In genomic region chr14:47648218-47648617, GRCm38 (mm10) we compare ENCODE assay signal across 8 mouse cellular contexts. TPM values are rescaled to one million over a fixed set of nuclear protein-coding genes. Genes with fewer than 3 reads are reported as not detected.
DNase-seq lines count a peak whose midpoint lies in the region; ATAC-seq and TF ChIP-seq lines count a peak whose summit lies in the region.

Ktn1 (plus strand) TSS chr14:47648448.

- no peak for ATAC-seq in midbrain, embryonic 13.5 days

- no peaks in the 10 kb centered on the region for H3K9me3 ChIP-seq in midbrain, embryonic 13.5 days

- peak within 1 kb of the TSS; percentile 76 for H3K4me2 ChIP-seq in midbrain, embryonic 13.5 days (replicated peaks)

- peak; percentile 26 for DNase-seq in 3T3-L1 (ENCODE audit: low read depth, low spot score)
- DNase-seq in CD4-positive helper T cell, adult 2 months (ENCODE audit: low read depth, low spot score) = peak; percentile 16
- no peak for DNase-seq in heart, adult 2 months
- DNase-seq in layer of hippocampus, postnatal 25 days (ENCODE audit: extremely low spot score in 1 of 2, low spot score in 1 of 2) = no peak
- DNase-seq in frontal cortex, postnatal 14 days (ENCODE audit: low spot score in 2 of 2) = no peak
- DNase-seq in spleen, postnatal 4 days (ENCODE audit: low spot score in 2 of 2) = no peak

- peaks cover 1% of the 10 kb centered on the region; the same call in 1 of the 2 replicates for H3K79me2 ChIP-seq in heart, adult 2 months (replicated peaks; ENCODE audit: control insufficient read depth, insufficient read depth, low read length)

- no peaks in the 10 kb centered on the region for H3K27me3 ChIP-seq in heart, adult 2 months (ENCODE audit: control insufficient read depth, insufficient read depth, low read length)
- H3K27me3 ChIP-seq in midbrain, embryonic 13.5 days = no peaks in the 10 kb centered on the region

- H3K4me3 ChIP-seq in cortical plate, adult 2 months (ENCODE audit: insufficient read depth, low read length) = peak within 1 kb of the TSS; percentile 82
- H3K4me3 ChIP-seq in heart, adult 2 months = peak within 1 kb of the TSS; percentile 92
- peak within 1 kb of the TSS; percentile 90 for H3K4me3 ChIP-seq in midbrain, embryonic 13.5 days (replicated peaks)

- peaks cover 19% of the 10 kb centered on the region for H3K36me3 ChIP-seq in heart, adult 2 months (ENCODE audit: control insufficient read depth, insufficient read depth, low read length)
- no peaks in the 10 kb centered on the region for H3K36me3 ChIP-seq in midbrain, embryonic 13.5 days

- no peak for TF ChIP-seq EP300 in heart, adult 2 months (IDR thresholded peaks at IDR 0.05; ENCODE audit: insufficient read depth, low read depth, low read length)

- H3K27ac ChIP-seq in cortical plate, adult 2 months (ENCODE audit: insufficient read depth, low read length) = peak within 1 kb of the TSS; percentile 92
- peak within 1 kb of the TSS; percentile 98 for H3K27ac ChIP-seq in heart, adult 2 months
- peak within 1 kb of the TSS; percentile 92 for H3K27ac ChIP-seq in midbrain, embryonic 13.5 days

- H3K4me1 ChIP-seq in cortical plate, adult 2 months (ENCODE audit: control insufficient read depth, insufficient read depth, low read length) = peaks cover 2% of the 10 kb centered on the region; the same call in 1 of the 2 replicates
- H3K4me1 ChIP-seq in heart, adult 2 months (ENCODE audit: control insufficient read depth, insufficient read depth, low read length) = peaks cover 3% of the 10 kb centered on the region; the same call in 1 of the 2 replicates
- H3K4me1 ChIP-seq in midbrain, embryonic 13.5 days (replicated peaks) = peaks cover 22% of the 10 kb centered on the region

- 48% methylated on average over 5 of the region's 5 CpGs for WGBS in heart, adult 2 months
- WGBS in midbrain, embryonic 13.5 days = 59% methylated on average over 5 of the region's 5 CpGs

- intact Hi-C loops in heart, adult 2 months (cut with DNase I) = loop anchor here (1.0 kb wide), 1 partner anchor 79 kb away; no protein-coding TSS in a partner anchor

- TF ChIP-seq POLR2A in cortical plate, adult 2 months (IDR thresholded peaks at IDR 0.05; ENCODE audit: extremely low read depth, insufficient read depth, low read length) = no peak
- TF ChIP-seq POLR2A in heart, adult 2 months (IDR thresholded peaks at IDR 0.05; ENCODE audit: insufficient read depth, low read depth, low read length) = no peak

- no peak for TF ChIP-seq CTCF in cortical plate, adult 2 months (IDR thresholded peaks at IDR 0.05; ENCODE audit: extremely low read depth, insufficient read depth, low read length)
- no peak for TF ChIP-seq CTCF in heart, adult 2 months (IDR thresholded peaks at IDR 0.05)

- peak within 1 kb of the TSS; percentile 97 for H3K9ac ChIP-seq in heart, adult 2 months (ENCODE audit: low read depth, low read length)
- H3K9ac ChIP-seq in midbrain, embryonic 13.5 days (replicated peaks) = peak within 1 kb of the TSS; percentile 92

RNA-seq across cellular contexts. Expression of gene Ktn1, which starts in this region (rescaled TPM):
- 55.2 and 58.4 TPM in 2 replicates for polyA plus RNA-seq in cortical plate, adult 2 months (2012; rRNA removed)
- 100 to 1,000 TPM; 195 to 220 TPM for total RNA-seq in heart, adult 2 months (2021)
- 15.9 and 34.9 TPM in 2 replicates for polyA plus RNA-seq in heart, adult 2 months (2012; rRNA removed)
- 10 to 100 TPM; 78.3 to 90.9 TPM for total RNA-seq in layer of hippocampus, postnatal 25 days (2021)
- 68.6 and 78.7 TPM in 2 replicates for polyA plus RNA-seq in midbrain, embryonic 13.5 days (2015; fragmentation: Nextera tagmentation; extraction: Ambion mirVana)

Comparison
In these comparisons a context has a peak if more than half of its experiments do, and no peak if none do; other contexts are left out.
1. DNase-seq: peak in 3T3-L1 (single experiment) and CD4-positive helper T cell, adult 2 months (single experiment); none in heart, adult 2 months (0 of 2), layer of hippocampus, postnatal 25 days (0 of 2), frontal cortex, postnatal 14 days (0 of 2) and spleen, postnatal 4 days (0 of 2).
2. Peak in every context shown above with its lines, with median percentiles within 50 percentile points of each other: H3K27ac ChIP-seq and H3K4me3 ChIP-seq.